Mouse (Mus musculus): ENCODE data around the gene Dcun1d3. TPM values are rescaled to one million over a fixed set of nuclear protein-coding genes. Genes with fewer than 3 reads are reported as not detected.

The Dcun1d3 gene
- polyA plus RNA-seq, 1 experiment = 13.0 TPM

- no peak overlapping the region for H3K4me3 ChIP-seq (ENCODE audit: insufficient read depth, low read length)
- no peak overlapping the region for H3K27ac ChIP-seq (ENCODE audit: insufficient read depth, low read depth, low read length)
- peaks cover 22% of the 10 kb centered on the region for H3K4me1 ChIP-seq (ENCODE audit: control insufficient read depth, insufficient read depth, low read length)
- no peak for TF ChIP-seq CTCF (IDR thresholded peaks at IDR 0.05; ENCODE audit: low read depth, low read length)
- no peak for TF ChIP-seq POLR2A (IDR thresholded peaks at IDR 0.05; ENCODE audit: borderline replicate concordance, low read depth, low read length)
Observed at GRCm38 (mm10) chr7:119860116-119860515, 36.0 kb downstream of the Dcun1d3 start.

GRCm38 (mm10) chr7:119859476-119859875, 36.6 kb downstream of the Dcun1d3 start:
- Histone ChIP-seq H3K27ac (ENCODE audit: insufficient read depth, low read depth, low read length) (no peak overlapping the region), H3K4me1 (ENCODE audit: control insufficient read depth, insufficient read depth, low read length) (peaks cover 19% of the 10 kb centered on the region), H3K4me3 (ENCODE audit: insufficient read depth, low read length) (no peak overlapping the region)
- TF ChIP-seq CTCF (IDR thresholded peaks at IDR 0.05; ENCODE audit: low read depth, low read length) (peak; percentile 48; the same call in 1 of the 2 replicates), POLR2A (IDR thresholded peaks at IDR 0.05; ENCODE audit: borderline replicate concordance, low read depth, low read length) (no peak)

DNA sequence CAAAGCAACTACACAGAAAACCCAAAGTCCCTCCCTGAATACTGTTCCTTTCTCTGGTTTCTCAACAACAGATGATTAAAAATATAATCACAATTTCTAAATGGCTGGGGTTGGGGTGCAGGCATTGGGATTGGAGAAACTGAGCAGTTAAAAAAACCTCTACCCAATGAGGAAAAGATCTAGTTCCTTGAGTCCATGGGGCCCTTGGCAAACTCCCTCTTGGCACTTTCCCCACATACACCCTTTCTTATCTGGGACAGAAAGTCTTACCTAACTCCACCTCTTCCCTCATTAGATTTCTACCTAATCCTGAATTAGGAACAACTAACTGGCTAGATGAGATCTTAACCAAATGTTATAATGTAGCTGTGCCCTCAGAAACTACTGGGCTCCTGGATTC, 41.1 kb downstream of the Dcun1d3 start:
- TF ChIP-seq POLR2A (IDR thresholded peaks at IDR 0.05; ENCODE audit: borderline replicate concordance, low read depth, low read length) (no peak), CTCF (IDR thresholded peaks at IDR 0.05; ENCODE audit: low read depth, low read length) (no peak)
- no peaks in the 10 kb centered on the region for H3K4me1 ChIP-seq (ENCODE audit: control insufficient read depth, insufficient read depth, low read length)

GRCm38 (mm10) chr7:119854362-119854761, 41.7 kb downstream of the Dcun1d3 start:
- TF ChIP-seq POLR2A (IDR thresholded peaks at IDR 0.05; ENCODE audit: borderline replicate concordance, low read depth, low read length) = no peak
- TF ChIP-seq CTCF (IDR thresholded peaks at IDR 0.05; ENCODE audit: low read depth, low read length) = no peak
- no peak overlapping the region for H3K4me3 ChIP-seq (ENCODE audit: insufficient read depth, low read length)
- H3K27ac ChIP-seq (ENCODE audit: insufficient read depth, low read depth, low read length) = no peak overlapping the region

More for the DNA sequence above, 41.1 kb downstream of the Dcun1d3 start:
- no peak overlapping the region for H3K27ac ChIP-seq (ENCODE audit: insufficient read depth, low read depth, low read length)
- H3K4me3 ChIP-seq (ENCODE audit: insufficient read depth, low read length) = no peak overlapping the region

GRCm38 (mm10) chr7:119853186-119853585, 42.9 kb downstream of the Dcun1d3 start:
- Histone ChIP-seq H3K4me1 (ENCODE audit: control insufficient read depth, insufficient read depth, low read length) (no peaks in the 10 kb centered on the region), H3K4me3 (ENCODE audit: insufficient read depth, low read length) (no peak overlapping the region), H3K27ac (ENCODE audit: insufficient read depth, low read depth, low read length) (no peak overlapping the region)
- no peak for TF ChIP-seq CTCF (IDR thresholded peaks at IDR 0.05; ENCODE audit: low read depth, low read length)
- TF ChIP-seq POLR2A (IDR thresholded peaks at IDR 0.05; ENCODE audit: borderline replicate concordance, low read depth, low read length) = no peak

More at GRCm38 (mm10) chr7:119854362-119854761, 41.7 kb downstream of the Dcun1d3 start:
- no peaks in the 10 kb centered on the region for H3K4me1 ChIP-seq (ENCODE audit: control insufficient read depth, insufficient read depth, low read length)

DNA sequence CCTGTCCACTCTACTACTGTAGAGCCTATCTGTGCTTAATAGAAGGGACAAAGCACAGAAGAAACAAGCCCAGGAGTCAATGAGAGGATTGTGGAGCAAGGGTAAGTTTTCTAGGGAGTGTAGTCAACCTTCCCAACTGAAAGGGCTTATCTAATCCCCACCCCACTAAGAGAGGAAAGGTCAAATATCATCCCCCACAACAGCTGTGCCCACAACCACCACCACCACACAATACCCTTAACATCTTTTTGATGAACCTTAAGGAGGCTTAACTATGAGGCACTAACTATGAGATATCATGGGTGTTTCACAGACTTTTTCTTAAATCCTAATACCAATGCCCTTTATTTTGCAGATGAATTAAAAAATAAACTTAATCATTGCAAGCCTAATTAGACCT, 43.6 kb downstream of the Dcun1d3 start:
- TF ChIP-seq CTCF (IDR thresholded peaks at IDR 0.05; ENCODE audit: low read depth, low read length) (no peak), POLR2A (IDR thresholded peaks at IDR 0.05; ENCODE audit: borderline replicate concordance, low read depth, low read length) (no peak)
- H3K4me3 ChIP-seq (ENCODE audit: insufficient read depth, low read length) = no peak overlapping the region

DNA sequence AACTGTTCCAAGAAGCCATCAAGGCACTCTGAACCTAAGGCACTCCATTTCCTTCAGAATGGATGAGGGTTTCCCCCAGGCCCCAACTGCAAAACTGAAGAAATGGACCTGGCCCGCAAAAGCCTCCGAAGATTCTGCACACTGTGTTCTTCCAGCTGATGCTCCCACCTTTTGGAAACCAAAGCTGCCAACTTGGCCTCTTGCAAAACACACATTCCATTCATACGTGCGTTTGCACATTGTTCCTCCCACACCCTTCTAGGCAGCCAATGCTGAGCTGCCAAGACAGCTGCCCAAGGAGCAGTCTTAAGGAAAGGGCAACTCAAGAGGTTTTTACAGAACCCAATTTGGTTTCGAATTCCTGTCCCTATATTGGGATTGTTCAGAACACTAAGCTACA, 45.4 kb downstream of the Dcun1d3 start:
- H3K27ac ChIP-seq (ENCODE audit: insufficient read depth, low read depth, low read length) = no peak overlapping the region
- TF ChIP-seq POLR2A (IDR thresholded peaks at IDR 0.05; ENCODE audit: borderline replicate concordance, low read depth, low read length) (no peak), CTCF (IDR thresholded peaks at IDR 0.05; ENCODE audit: low read depth, low read length) (no peak)
- H3K4me3 ChIP-seq (ENCODE audit: insufficient read depth, low read length) = no peak overlapping the region
- H3K4me1 ChIP-seq (ENCODE audit: control insufficient read depth, insufficient read depth, low read length) = no peaks in the 10 kb centered on the region

More for the DNA sequence above, 43.6 kb downstream of the Dcun1d3 start:
- Histone ChIP-seq H3K27ac (ENCODE audit: insufficient read depth, low read depth, low read length) (no peak overlapping the region), H3K4me1 (ENCODE audit: control insufficient read depth, insufficient read depth, low read length) (no peaks in the 10 kb centered on the region)

- Histone ChIP-seq H3K4me3 (ENCODE audit: insufficient read depth, low read length) (no peak overlapping the region), H3K4me1 (ENCODE audit: control insufficient read depth, insufficient read depth, low read length) (no peaks in the 10 kb centered on the region), H3K27ac (ENCODE audit: insufficient read depth, low read depth, low read length) (no peak overlapping the region)
- TF ChIP-seq POLR2A (IDR thresholded peaks at IDR 0.05; ENCODE audit: borderline replicate concordance, low read depth, low read length) = no peak
- TF ChIP-seq CTCF (IDR thresholded peaks at IDR 0.05; ENCODE audit: low read depth, low read length) = peak; percentile 51; the same call in 1 of the 2 replicates
Observed at GRCm38 (mm10) chr7:119849096-119849495, 47.0 kb downstream of the Dcun1d3 start.

DNA sequence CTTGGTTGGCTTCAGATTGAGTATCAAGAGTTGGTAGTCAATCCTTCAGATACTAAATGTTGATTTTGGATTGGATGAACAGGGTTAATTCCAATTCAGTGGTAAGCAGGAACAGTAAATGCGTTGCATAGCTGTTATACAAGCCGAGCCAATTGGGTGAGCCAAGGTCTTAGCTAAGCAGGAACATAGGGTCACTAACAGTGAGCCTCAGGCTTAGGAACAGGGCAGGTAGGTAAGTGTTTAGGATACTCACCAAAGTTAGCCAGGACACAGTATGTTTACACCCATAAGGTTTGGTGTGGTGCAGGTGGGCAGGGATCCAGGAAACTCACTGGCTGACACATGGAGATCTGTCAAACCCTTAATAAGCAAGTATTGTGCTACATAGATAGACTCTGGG, 48.7 kb downstream of the Dcun1d3 start:
- no peak overlapping the region for H3K4me3 ChIP-seq (ENCODE audit: insufficient read depth, low read length)
- TF ChIP-seq CTCF (IDR thresholded peaks at IDR 0.05; ENCODE audit: low read depth, low read length) = no peak
- no peak for TF ChIP-seq POLR2A (IDR thresholded peaks at IDR 0.05; ENCODE audit: borderline replicate concordance, low read depth, low read length)
- H3K27ac ChIP-seq (ENCODE audit: insufficient read depth, low read depth, low read length) = no peak overlapping the region
- no peaks in the 10 kb centered on the region for H3K4me1 ChIP-seq (ENCODE audit: control insufficient read depth, insufficient read depth, low read length)

DNA sequence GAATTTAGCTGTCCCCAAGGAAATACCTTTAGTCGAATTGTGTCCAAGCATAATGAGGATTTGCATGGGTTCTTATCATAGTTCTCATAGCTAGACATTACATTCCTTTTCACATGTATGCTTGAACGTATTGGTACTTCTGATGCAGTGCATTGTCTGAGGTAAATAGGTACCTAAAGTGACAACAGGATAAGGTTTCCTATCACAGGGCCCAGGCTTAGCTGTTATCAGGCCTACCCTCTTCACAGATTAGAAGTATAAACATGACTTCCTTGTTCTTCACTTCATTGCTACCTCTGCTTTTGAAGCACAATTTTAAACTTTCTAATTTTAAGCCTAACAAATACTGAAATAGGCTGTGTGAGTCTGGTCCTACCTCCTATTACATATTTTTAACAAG, 50.6 kb downstream of the Dcun1d3 start:
- TF ChIP-seq POLR2A (IDR thresholded peaks at IDR 0.05; ENCODE audit: borderline replicate concordance, low read depth, low read length) (no peak), CTCF (IDR thresholded peaks at IDR 0.05; ENCODE audit: low read depth, low read length) (no peak)
- no peak overlapping the region for H3K4me3 ChIP-seq (ENCODE audit: insufficient read depth, low read length)
- no peaks in the 10 kb centered on the region for H3K4me1 ChIP-seq (ENCODE audit: control insufficient read depth, insufficient read depth, low read length)
- no peak overlapping the region for H3K27ac ChIP-seq (ENCODE audit: insufficient read depth, low read depth, low read length)
